Mouse (Mus musculus): ENCODE results near the gene Zc3h7b.

GRCm38 (mm10) chr15:81703094-81703489 lies 41.8 kb upstream of the Zc3h7b start:
- TF ChIP-seq CTCF (IDR thresholded peaks at IDR 0.05; ENCODE audit: extremely low read depth, insufficient read length, insufficient replicate concordance, low read depth, low read length) (no peak), POLR2A (IDR thresholded peaks at IDR 0.05; ENCODE audit: low read depth, low read length) (no peak)
